Mouse (Mus musculus) embryonic facial prominence, embryonic 11.5 days (tissue): ENCODE measurements around the gene Zfp119a. TPM values are rescaled to one million over a fixed set of nuclear protein-coding genes. Genes with fewer than 3 reads are reported as not detected.
A peak's percentile ranks its signal among the peaks of the same experiment; 100 is the strongest.
"Not testable (repeated sequence)": the region's sequence is repeated elsewhere in the genome, so short reads cannot be mapped to it uniquely, and the experiment has no call there.

Experiments
- ATAC-seq: fragments of 200-750 bp; cut with Nextera tagmentation; replicated peaks from 2 replicates; pipeline ENCODE4 v1.8.0; 2017; ENCODE audit warnings: low read depth; ENCODE audit not compliant: insufficient number of reproducible peaks, low FRiP score, low TSS enrichment
- DNase-seq: peaks from one replicate; pipeline ENCODE4 v3.0.0-alpha.2; 2015; ENCODE audit warnings: low spot score
- H3K27ac ChIP-seq: fragments of 300-500 bp; sonication (generic); replicated peaks from 2 replicates; pipeline ENCODE4 v1.5.1; 2014; ENCODE audit warnings: mild to moderate bottlenecking, low read depth, low read length, control low read depth
- H3K27me3 ChIP-seq: fragments of 300-500 bp; sonication (generic); 2 replicates; pipeline ENCODE4 v1.6.1; 2014; ENCODE audit warnings: mild to moderate bottlenecking, low read length, moderate library complexity, mixed read lengths; ENCODE audit not compliant: control insufficient read depth, insufficient read depth
- H3K36me3 ChIP-seq: fragments of 300-500 bp; sonication (generic); replicated peaks from 2 replicates; pipeline ENCODE4 v1.6.1; 2014; ENCODE audit warnings: low read depth, mild to moderate bottlenecking, low read length, moderate library complexity, mixed read lengths; ENCODE audit not compliant: control insufficient read depth, insufficient read depth
- H3K4me1 ChIP-seq: fragments of 300-500 bp; sonication (generic); 2 replicates; pipeline ENCODE4 v1.6.1; 2014; ENCODE audit warnings: low read length, mixed read lengths; ENCODE audit not compliant: control insufficient read depth, insufficient read depth
- H3K4me2 ChIP-seq: fragments of 300-500 bp; sonication (generic); 2 replicates; pipeline ENCODE4 v1.6.1; 2014; ENCODE audit warnings: low read depth, mild to moderate bottlenecking, control low read depth, low read length, moderate library complexity
- H3K4me3 ChIP-seq: fragments of 300-500 bp; sonication (generic); 2 replicates; pipeline ENCODE4 v1.5.1; 2014; ENCODE audit warnings: low read depth, low read length, control low read depth
- H3K9ac ChIP-seq: fragments of 300-500 bp; sonication (generic); replicated peaks from 2 replicates; pipeline ENCODE4 v1.6.1; 2014; ENCODE audit warnings: mild to moderate bottlenecking, control low read depth, low read length
- H3K9me3 ChIP-seq: fragments of 300-500 bp; sonication (generic); replicated peaks from 2 replicates; pipeline ENCODE4 v1.6.1; 2016; ENCODE audit warnings: mild to moderate bottlenecking, low read length, inconsistent platforms, mixed read lengths; ENCODE audit not compliant: control insufficient read depth
- WGBS: fragments of 180-500 bp; shearing (Covaris S2); extraction: QIAGEN DNeasy Blood & Tissue Kit; methylation state at CpG from one replicate; pipeline ENCODE4 v1.1.7; 2014; 5-methylcytosine and 5-hydroxymethylcytosine counted together
- polyA plus RNA-seq: library from polyadenylated mRNA; unstranded; fragments of >200 nt; fragmentation: Nextera tagmentation; extraction: Ambion mirVana; gene quantifications from 2 replicates; pipeline ENCODE4 v1.2.1, GENCODE M21; 2014

The Zfp119a gene
- polyA plus RNA-seq, 1 experiment from 2014 or later = 10.4 TPM

- not testable (repeated sequence) for H3K27me3 ChIP-seq, ATAC-seq, H3K36me3 ChIP-seq, H3K4me1 ChIP-seq, H3K27ac ChIP-seq, H3K9me3 ChIP-seq
- peak; percentile 9 for DNase-seq
- WGBS = 2% methylated on average over 6 of the region's 8 CpGs
- Histone ChIP-seq H3K4me2 (peak overlapping the region; percentile 14), H3K4me3 (peak overlapping the region; percentile 36), H3K9ac (peak overlapping the region; percentile 57)
Observed at GRCm38 (mm10) chr17:55878282-55878635, 471 bp downstream of the Zfp119a start.

- no peak overlapping the region for H3K27ac ChIP-seq
- ATAC-seq = no peak
- no peak overlapping the region for H3K4me2 ChIP-seq
- H3K4me3 ChIP-seq = no peak overlapping the region
- no peaks in the 10 kb centered on the region for H3K27me3 ChIP-seq
- no peaks in the 10 kb centered on the region for H3K9me3 ChIP-seq
- no peaks in the 10 kb centered on the region for H3K36me3 ChIP-seq
- H3K9ac ChIP-seq = no peak overlapping the region
- WGBS = 94% methylated on average over 4 of the region's 4 CpGs
- no peaks in the 10 kb centered on the region for H3K4me1 ChIP-seq
- DNase-seq = no peak
Observed at GRCm38 (mm10) chr17:55877184-55877583, 1.5 kb downstream of the Zfp119a start.

GRCm38 (mm10) chr17:55843067-55843466, 35.7 kb downstream of the Zfp119a start:
- DNase-seq (no peak), ATAC-seq (no peak)
- Histone ChIP-seq H3K4me1 (no peaks in the 10 kb centered on the region), H3K4me2 (no peak overlapping the region), H3K9ac (no peak overlapping the region), H3K27me3 (no peaks in the 10 kb centered on the region), H3K36me3 (no peaks in the 10 kb centered on the region), H3K4me3 (no peak overlapping the region), H3K27ac (no peak overlapping the region), H3K9me3 (no peaks in the 10 kb centered on the region)
- WGBS = 90% methylated on average over 4 of the region's 4 CpGs

GRCm38 (mm10) chr17:55821566-55821965, 57.2 kb downstream of the Zfp119a start:
- 65% methylated on average over 1 of the region's 1 CpGs for WGBS

GRCm38 (mm10) chr17:55816853-55817252, 61.9 kb downstream of the Zfp119a start:
- H3K4me1 ChIP-seq = no peaks in the 10 kb centered on the region
- no peak overlapping the region for H3K27ac ChIP-seq
- ATAC-seq (no peak), DNase-seq (no peak)
- no peak overlapping the region for H3K9ac ChIP-seq
- no peak overlapping the region for H3K4me3 ChIP-seq
- no peaks in the 10 kb centered on the region for H3K9me3 ChIP-seq
- H3K27me3 ChIP-seq = no peaks in the 10 kb centered on the region
- H3K4me2 ChIP-seq = no peak overlapping the region
- no peaks in the 10 kb centered on the region for H3K36me3 ChIP-seq
- WGBS = 92% methylated on average over 4 of the region's 4 CpGs

More at GRCm38 (mm10) chr17:55821566-55821965, 57.2 kb downstream of the Zfp119a start:
- Histone ChIP-seq H3K36me3 (no peaks in the 10 kb centered on the region), H3K4me1 (no peaks in the 10 kb centered on the region), H3K27me3 (no peaks in the 10 kb centered on the region), H3K9me3 (no peaks in the 10 kb centered on the region), H3K4me2 (no peak overlapping the region), H3K27ac (no peak overlapping the region), H3K4me3 (no peak overlapping the region), H3K9ac (no peak overlapping the region)
- ATAC-seq (no peak), DNase-seq (no peak)

Other genes starting within 250 kb of the Zfp119a start
- 6.2 and 8.2 TPM in 2 replicates for gene Pot1b, start 166.3 kb downstream of the Zfp119a start, polyA plus RNA-seq
- gene Adgre4, start 128.9 kb downstream of the Zfp119a start, polyA plus RNA-seq = 0.13 TPM in 1 of 2 replicates, not detected in the other
- gene Zfp959, start 13.2 kb upstream of the Zfp119a start, polyA plus RNA-seq = 13.5 and 13.6 TPM in 2 replicates
- gene Zfp119b, start 70.6 kb upstream of the Zfp119a start, polyA plus RNA-seq = 6.2 and 6.9 TPM in 2 replicates
- gene Ebi3, start 73.7 kb upstream of the Zfp119a start, polyA plus RNA-seq = 1.8 and 2.2 TPM in 2 replicates
- gene Yju2, start 80.2 kb upstream of the Zfp119a start, polyA plus RNA-seq = 18.5 and 18.9 TPM in 2 replicates
- gene Shd, start 91.5 kb upstream of the Zfp119a start, polyA plus RNA-seq = 32.9 and 37.4 TPM in 2 replicates
- gene Fsd1, start 107.6 kb upstream of the Zfp119a start, polyA plus RNA-seq = 36.6 and 43.0 TPM in 2 replicates
- 6.1 and 6.6 TPM in 2 replicates for gene Stap2, start 126.7 kb upstream of the Zfp119a start, polyA plus RNA-seq
- 135 and 142 TPM in 2 replicates for gene Mpnd, start 126.8 kb upstream of the Zfp119a start, polyA plus RNA-seq
- 119 and 132 TPM in 2 replicates for gene Sh3gl1, start 157.7 kb upstream of the Zfp119a start, polyA plus RNA-seq
- gene Chaf1a, start 161.5 kb upstream of the Zfp119a start, polyA plus RNA-seq = 24.5 and 26.6 TPM in 2 replicates
- gene Ubxn6, start 196.1 kb upstream of the Zfp119a start, polyA plus RNA-seq = 40.9 and 43.1 TPM in 2 replicates
- gene Hdgfl2, start 200.7 kb upstream of the Zfp119a start, polyA plus RNA-seq = 101 and 106 TPM in 2 replicates
- gene Plin4, start 230.9 kb upstream of the Zfp119a start, polyA plus RNA-seq = 0.08 TPM in 1 of 2 replicates, not detected in the other
- 0.10 and 0.31 TPM in 2 replicates for gene Plin5, start 238.7 kb upstream of the Zfp119a start, polyA plus RNA-seq
- gene Lrg1, start 243.1 kb upstream of the Zfp119a start, polyA plus RNA-seq = not detected in 2 replicates